Mouse (Mus musculus): ENCODE data around the gene 4930452B06Rik. TPM values are rescaled to one million over a fixed set of nuclear protein-coding genes. Genes with fewer than 3 reads are reported as not detected.

The 4930452B06Rik gene
- polyA plus RNA-seq, 1 experiment from 2014 or later = 14.3 TPM

DNA sequence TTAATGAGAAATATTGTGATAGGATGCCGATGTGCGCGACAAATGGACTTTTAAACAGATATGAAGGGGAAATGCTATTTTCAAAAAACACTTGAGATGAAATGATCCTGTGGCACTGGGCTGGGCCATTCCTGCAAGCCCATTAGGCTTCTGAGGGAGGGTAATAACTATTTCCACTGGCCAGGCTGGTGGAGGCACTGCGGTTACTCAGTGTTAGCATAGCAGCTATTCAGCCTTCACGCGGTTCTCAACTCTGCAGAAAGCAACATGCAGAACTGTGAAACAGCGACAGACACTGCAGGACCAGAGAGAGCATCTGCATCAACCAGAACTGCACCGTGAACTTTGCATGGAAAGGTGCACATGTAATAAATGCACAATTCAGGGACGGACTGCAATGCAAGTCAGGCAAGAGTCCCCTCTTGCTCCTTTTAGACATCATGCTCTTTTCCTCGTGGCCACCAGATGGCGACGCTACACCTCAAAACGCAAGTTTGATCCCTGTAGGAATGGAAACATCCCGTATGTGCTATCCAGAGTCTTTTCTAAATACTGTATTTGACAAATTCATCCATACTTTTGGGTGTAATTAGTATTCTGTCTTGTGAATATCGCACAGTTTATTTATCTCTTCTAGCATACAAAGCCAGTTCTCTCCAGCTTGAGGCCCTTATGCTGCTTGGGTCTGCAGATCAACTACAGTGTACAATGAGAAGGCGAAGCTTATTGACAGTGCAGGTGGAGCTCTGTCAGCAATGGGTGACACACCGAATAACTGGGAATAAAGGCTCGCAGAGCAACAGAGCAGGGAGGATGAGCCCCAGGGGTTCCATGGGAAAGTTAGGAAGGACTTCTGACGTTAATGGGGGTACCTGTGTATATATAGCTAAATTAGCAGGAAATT is 205.6 kb downstream of the 4930452B06Rik start:
- peak; percentile 74; the same call in 1 of the 2 replicates for ATAC-seq (ENCODE audit: insufficient number of reproducible peaks, insufficient read depth, low FRiP score, low read depth)
- Histone ChIP-seq H3K4me1 (ENCODE audit: control insufficient read depth, insufficient read depth, low read length) (no peaks in the 10 kb centered on the region), H3K9ac (replicated peaks; ENCODE audit: low read depth, low read length) (no peak overlapping the region), H3K4me2 (replicated peaks; ENCODE audit: low read depth, low read length) (no peak overlapping the region), H3K9me3 (ENCODE audit: control insufficient read depth, low read depth, low read length) (no peaks in the 10 kb centered on the region), H3K36me3 (ENCODE audit: control insufficient read depth, insufficient read depth, low read length) (no peaks in the 10 kb centered on the region), H3K27me3 (ENCODE audit: control insufficient read depth, insufficient read depth, low read length) (no peaks in the 10 kb centered on the region), H3K27ac (ENCODE audit: low read length) (no peak overlapping the region), H3K4me3 (ENCODE audit: low read depth, low read length) (no peak overlapping the region)
- 38% methylated on average over 19 of the region's 19 CpGs for WGBS

- ATAC-seq (ENCODE audit: insufficient number of reproducible peaks, insufficient read depth, low FRiP score, low read depth) = no peak
- no peak overlapping the region for H3K4me3 ChIP-seq (ENCODE audit: low read depth, low read length)
- H3K4me2 ChIP-seq (replicated peaks; ENCODE audit: low read depth, low read length) = no peak overlapping the region
- H3K4me1 ChIP-seq (ENCODE audit: control insufficient read depth, insufficient read depth, low read length) = no peaks in the 10 kb centered on the region
- WGBS = 74% methylated on average over 4 of the region's 4 CpGs
- no peak overlapping the region for H3K9ac ChIP-seq (replicated peaks; ENCODE audit: low read depth, low read length)
- H3K36me3 ChIP-seq (ENCODE audit: control insufficient read depth, insufficient read depth, low read length) = no peaks in the 10 kb centered on the region
- H3K9me3 ChIP-seq (ENCODE audit: control insufficient read depth, low read depth, low read length) = no peaks in the 10 kb centered on the region
- no peaks in the 10 kb centered on the region for H3K27me3 ChIP-seq (ENCODE audit: control insufficient read depth, insufficient read depth, low read length)
- H3K27ac ChIP-seq (ENCODE audit: low read length) = no peak overlapping the region
These were observed 206.3 kb downstream of the 4930452B06Rik start for GRCm38 (mm10) chr14:8459759-8460158.

GRCm38 (mm10) chr14:8451117-8451516 is 214.9 kb downstream of the 4930452B06Rik start:
- Histone ChIP-seq H3K27ac (ENCODE audit: low read length) (no peak overlapping the region), H3K27me3 (ENCODE audit: control insufficient read depth, insufficient read depth, low read length) (no peaks in the 10 kb centered on the region), H3K4me3 (ENCODE audit: low read depth, low read length) (no peak overlapping the region), H3K36me3 (ENCODE audit: control insufficient read depth, insufficient read depth, low read length) (no peaks in the 10 kb centered on the region), H3K9ac (replicated peaks; ENCODE audit: low read depth, low read length) (no peak overlapping the region), H3K4me2 (replicated peaks; ENCODE audit: low read depth, low read length) (no peak overlapping the region), H3K9me3 (ENCODE audit: control insufficient read depth, low read depth, low read length) (no peaks in the 10 kb centered on the region), H3K4me1 (ENCODE audit: control insufficient read depth, insufficient read depth, low read length) (no peaks in the 10 kb centered on the region)
- 79% methylated on average over 4 of the region's 4 CpGs for WGBS
- ATAC-seq (ENCODE audit: insufficient number of reproducible peaks, insufficient read depth, low FRiP score, low read depth) = no peak

- Histone ChIP-seq H3K4me1 (ENCODE audit: control insufficient read depth, insufficient read depth, low read length) (no peaks in the 10 kb centered on the region), H3K27me3 (ENCODE audit: control insufficient read depth, insufficient read depth, low read length) (no peaks in the 10 kb centered on the region), H3K4me3 (ENCODE audit: low read depth, low read length) (no peak overlapping the region), H3K36me3 (ENCODE audit: control insufficient read depth, insufficient read depth, low read length) (no peaks in the 10 kb centered on the region), H3K9ac (replicated peaks; ENCODE audit: low read depth, low read length) (no peak overlapping the region), H3K4me2 (replicated peaks; ENCODE audit: low read depth, low read length) (no peak overlapping the region), H3K27ac (ENCODE audit: low read length) (no peak overlapping the region), H3K9me3 (ENCODE audit: control insufficient read depth, low read depth, low read length) (no peaks in the 10 kb centered on the region)
- ATAC-seq (ENCODE audit: insufficient number of reproducible peaks, insufficient read depth, low FRiP score, low read depth) = no peak
- WGBS = 92% methylated on average over 6 of the region's 6 CpGs
These were observed 215.7 kb downstream of the 4930452B06Rik start for GRCm38 (mm10) chr14:8450342-8450741.

GRCm38 (mm10) chr14:8449299-8449698 is 216.7 kb downstream of the 4930452B06Rik start:
- H3K4me3 ChIP-seq (ENCODE audit: low read depth, low read length) = no peak overlapping the region
- no peaks in the 10 kb centered on the region for H3K27me3 ChIP-seq (ENCODE audit: control insufficient read depth, insufficient read depth, low read length)
- ATAC-seq (ENCODE audit: insufficient number of reproducible peaks, insufficient read depth, low FRiP score, low read depth) = no peak
- H3K36me3 ChIP-seq (ENCODE audit: control insufficient read depth, insufficient read depth, low read length) = no peaks in the 10 kb centered on the region
- no peaks in the 10 kb centered on the region for H3K9me3 ChIP-seq (ENCODE audit: control insufficient read depth, low read depth, low read length)
- no peak overlapping the region for H3K27ac ChIP-seq (ENCODE audit: low read length)
- no peak overlapping the region for H3K9ac ChIP-seq (replicated peaks; ENCODE audit: low read depth, low read length)
- no peaks in the 10 kb centered on the region for H3K4me1 ChIP-seq (ENCODE audit: control insufficient read depth, insufficient read depth, low read length)
- no peak overlapping the region for H3K4me2 ChIP-seq (replicated peaks; ENCODE audit: low read depth, low read length)

DNA sequence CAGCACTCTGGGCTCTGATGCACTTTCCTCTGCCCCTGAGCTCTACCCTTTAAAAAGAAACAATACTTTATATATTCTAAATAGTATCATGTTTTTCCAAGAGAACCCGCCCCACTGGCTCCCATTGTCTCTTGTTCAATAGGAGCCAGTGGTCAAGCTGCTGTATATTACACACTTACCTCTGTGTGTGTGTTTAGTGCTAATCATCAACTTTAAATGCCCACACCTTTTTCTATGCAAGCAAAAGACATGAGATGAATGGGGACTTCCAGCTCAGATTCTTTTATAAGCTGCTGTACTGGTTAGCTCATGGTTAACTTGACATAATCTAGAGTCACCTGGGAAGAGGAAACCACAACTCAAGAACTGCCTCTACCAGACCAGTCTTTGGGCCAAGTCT is 218.7 kb downstream of the 4930452B06Rik start:
- Histone ChIP-seq H3K4me2 (replicated peaks; ENCODE audit: low read depth, low read length) (no peak overlapping the region), H3K27me3 (ENCODE audit: control insufficient read depth, insufficient read depth, low read length) (no peaks in the 10 kb centered on the region), H3K4me3 (ENCODE audit: low read depth, low read length) (no peak overlapping the region), H3K27ac (ENCODE audit: low read length) (no peak overlapping the region), H3K36me3 (ENCODE audit: control insufficient read depth, insufficient read depth, low read length) (no peaks in the 10 kb centered on the region), H3K9ac (replicated peaks; ENCODE audit: low read depth, low read length) (no peak overlapping the region), H3K4me1 (ENCODE audit: control insufficient read depth, insufficient read depth, low read length) (no peaks in the 10 kb centered on the region), H3K9me3 (ENCODE audit: control insufficient read depth, low read depth, low read length) (no peaks in the 10 kb centered on the region)
- 0 out of 2 replicates have a peak, but pooled peaks have one; percentile 49 for ATAC-seq (ENCODE audit: insufficient number of reproducible peaks, insufficient read depth, low FRiP score, low read depth)
- 91% methylated on average over 1 of the region's 1 CpGs for WGBS

DNA sequence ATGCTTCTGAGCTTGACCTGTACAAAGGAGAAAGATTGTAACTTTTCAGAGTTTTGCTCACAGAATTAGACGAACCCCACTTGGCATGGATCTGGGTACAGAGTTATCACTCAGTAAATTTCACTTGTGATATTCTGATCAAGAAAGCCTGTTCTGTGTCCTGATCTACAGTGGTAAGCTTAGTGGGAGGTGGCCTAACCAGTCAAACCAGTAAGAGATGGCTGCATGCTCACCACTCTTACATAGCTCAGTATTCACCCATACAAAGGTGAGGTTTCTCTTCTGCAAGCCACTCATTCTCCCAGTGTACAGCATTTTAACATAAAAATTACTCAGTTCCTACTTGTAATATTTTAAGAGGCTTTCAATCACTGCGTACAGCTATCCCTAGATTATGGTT is 221.7 kb downstream of the 4930452B06Rik start:
- Histone ChIP-seq H3K36me3 (ENCODE audit: control insufficient read depth, insufficient read depth, low read length) (no peaks in the 10 kb centered on the region), H3K27me3 (ENCODE audit: control insufficient read depth, insufficient read depth, low read length) (no peaks in the 10 kb centered on the region), H3K9ac (replicated peaks; ENCODE audit: low read depth, low read length) (no peak overlapping the region), H3K9me3 (ENCODE audit: control insufficient read depth, low read depth, low read length) (no peaks in the 10 kb centered on the region), H3K4me3 (ENCODE audit: low read depth, low read length) (no peak overlapping the region), H3K4me2 (replicated peaks; ENCODE audit: low read depth, low read length) (no peak overlapping the region), H3K27ac (ENCODE audit: low read length) (no peak overlapping the region), H3K4me1 (ENCODE audit: control insufficient read depth, insufficient read depth, low read length) (no peaks in the 10 kb centered on the region)
- ATAC-seq (ENCODE audit: insufficient number of reproducible peaks, insufficient read depth, low FRiP score, low read depth) = no peak
- 84% methylated on average over 2 of the region's 2 CpGs for WGBS

DNA sequence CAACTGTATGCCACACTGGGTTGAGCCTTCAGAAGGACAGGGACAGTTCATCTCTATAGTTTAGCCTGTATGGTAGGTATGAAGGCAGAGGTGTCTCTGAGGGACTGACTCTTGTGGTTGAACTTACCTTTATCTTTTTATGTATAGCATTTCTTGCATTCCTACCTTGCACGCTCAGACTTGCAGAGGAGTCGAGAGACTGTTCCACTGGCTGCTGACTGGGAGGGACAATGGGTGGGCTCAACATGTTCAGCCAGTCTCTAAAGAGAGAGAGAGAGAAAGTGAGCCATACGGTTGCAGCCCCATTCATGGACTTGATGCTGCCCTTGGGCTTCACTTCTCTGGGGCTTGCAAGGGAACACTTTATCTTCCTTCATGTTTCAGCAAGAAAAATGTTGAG is 223.3 kb downstream of the 4930452B06Rik start:
- Histone ChIP-seq H3K27me3 (ENCODE audit: control insufficient read depth, insufficient read depth, low read length) (no peaks in the 10 kb centered on the region), H3K4me2 (replicated peaks; ENCODE audit: low read depth, low read length) (no peak overlapping the region), H3K4me3 (ENCODE audit: low read depth, low read length) (no peak overlapping the region), H3K9me3 (ENCODE audit: control insufficient read depth, low read depth, low read length) (no peaks in the 10 kb centered on the region), H3K4me1 (ENCODE audit: control insufficient read depth, insufficient read depth, low read length) (no peaks in the 10 kb centered on the region), H3K27ac (ENCODE audit: low read length) (peak overlapping the region; percentile 16; the same call in 1 of the 2 replicates), H3K36me3 (ENCODE audit: control insufficient read depth, insufficient read depth, low read length) (no peaks in the 10 kb centered on the region), H3K9ac (replicated peaks; ENCODE audit: low read depth, low read length) (no peak overlapping the region)
- no peak for ATAC-seq (ENCODE audit: insufficient number of reproducible peaks, insufficient read depth, low FRiP score, low read depth)
- 66% methylated on average over 3 of the region's 3 CpGs for WGBS

Measured in stomach, embryonic 14.5 days (tissue).